Mouse (Mus musculus): ENCODE data around the gene Gabrr2. TPM values are rescaled to one million over a fixed set of nuclear protein-coding genes. Genes with fewer than 3 reads are reported as not detected.

Gene Gabrr2
- polyA plus RNA-seq, 1 experiment from 2014 or later, result 0.05 TPM

GRCm38 (mm10) chr4:33072526-33073161 lies 9.8 kb downstream of the Gabrr2 start:
- Histone ChIP-seq H3K4me1 (replicated peaks; ENCODE audit: control insufficient read depth, insufficient read depth) (no peaks in the 10 kb centered on the region), H3K27ac (replicated peaks) (no peak overlapping the region), H3K27me3 (ENCODE audit: control insufficient read depth, insufficient read depth, low read length) (no peaks in the 10 kb centered on the region), H3K9me3 (ENCODE audit: control insufficient read depth, low read length) (no peaks in the 10 kb centered on the region), H3K9ac (ENCODE audit: low read length) (no peak overlapping the region), H3K36me3 (ENCODE audit: control insufficient read depth, insufficient read depth, low read length) (no peaks in the 10 kb centered on the region), H3K4me2 (replicated peaks; ENCODE audit: low read depth) (no peak overlapping the region), H3K4me3 (ENCODE audit: low read depth, low read length) (no peak overlapping the region)
- WGBS, result 41% methylated on average over 11 of the region's 11 CpGs
- DNase-seq (ENCODE audit: low spot score) (no peak), ATAC-seq (ENCODE audit: low FRiP score, low TSS enrichment) (no peak)
- TF ChIP-seq CTCF (IDR thresholded peaks at IDR 0.05; ENCODE audit: low read depth), result no peak
- TF ChIP-seq EP300 (optimal IDR thresholded peaks at IDR 0.05), result no peak

- Histone ChIP-seq H3K4me2 (replicated peaks; ENCODE audit: low read depth) (no peak overlapping the region), H3K27ac (replicated peaks) (no peak overlapping the region), H3K36me3 (ENCODE audit: control insufficient read depth, insufficient read depth, low read length) (no peaks in the 10 kb centered on the region), H3K4me1 (replicated peaks; ENCODE audit: control insufficient read depth, insufficient read depth) (no peaks in the 10 kb centered on the region), H3K9ac (ENCODE audit: low read length) (no peak overlapping the region), H3K9me3 (ENCODE audit: control insufficient read depth, low read length) (no peaks in the 10 kb centered on the region), H3K4me3 (ENCODE audit: low read depth, low read length) (no peak overlapping the region), H3K27me3 (ENCODE audit: control insufficient read depth, insufficient read depth, low read length) (no peaks in the 10 kb centered on the region)
- 82% methylated on average over 4 of the region's 4 CpGs for WGBS
- ATAC-seq (ENCODE audit: low FRiP score, low TSS enrichment), result no peak
- TF ChIP-seq CTCF (IDR thresholded peaks at IDR 0.05; ENCODE audit: low read depth) (no peak), EP300 (optimal IDR thresholded peaks at IDR 0.05) (no peak)
- no peak for DNase-seq (ENCODE audit: low spot score)
These were observed 11.6 kb downstream of the Gabrr2 start for GRCm38 (mm10) chr4:33074406-33074805.

GRCm38 (mm10) chr4:33074851-33075250 lies 12.1 kb downstream of the Gabrr2 start:
- no peak for DNase-seq (ENCODE audit: low spot score)
- Histone ChIP-seq H3K4me3 (ENCODE audit: low read depth, low read length) (no peak overlapping the region), H3K9me3 (ENCODE audit: control insufficient read depth, low read length) (no peaks in the 10 kb centered on the region), H3K4me2 (replicated peaks; ENCODE audit: low read depth) (no peak overlapping the region), H3K27me3 (ENCODE audit: control insufficient read depth, insufficient read depth, low read length) (no peaks in the 10 kb centered on the region), H3K4me1 (replicated peaks; ENCODE audit: control insufficient read depth, insufficient read depth) (no peaks in the 10 kb centered on the region), H3K9ac (ENCODE audit: low read length) (no peak overlapping the region), H3K36me3 (ENCODE audit: control insufficient read depth, insufficient read depth, low read length) (no peaks in the 10 kb centered on the region), H3K27ac (replicated peaks) (no peak overlapping the region)
- 70% methylated on average over 5 of the region's 5 CpGs for WGBS
- ATAC-seq (ENCODE audit: low FRiP score, low TSS enrichment), result no peak
- TF ChIP-seq CTCF (IDR thresholded peaks at IDR 0.05; ENCODE audit: low read depth) (no peak), EP300 (optimal IDR thresholded peaks at IDR 0.05) (no peak)

- Histone ChIP-seq H3K9ac (ENCODE audit: low read length) (no peak overlapping the region), H3K4me1 (replicated peaks; ENCODE audit: control insufficient read depth, insufficient read depth) (no peaks in the 10 kb centered on the region), H3K4me2 (replicated peaks; ENCODE audit: low read depth) (no peak overlapping the region), H3K36me3 (ENCODE audit: control insufficient read depth, insufficient read depth, low read length) (no peaks in the 10 kb centered on the region), H3K27ac (replicated peaks) (no peak overlapping the region), H3K4me3 (ENCODE audit: low read depth, low read length) (no peak overlapping the region), H3K9me3 (ENCODE audit: control insufficient read depth, low read length) (no peaks in the 10 kb centered on the region), H3K27me3 (ENCODE audit: control insufficient read depth, insufficient read depth, low read length) (no peaks in the 10 kb centered on the region)
- DNase-seq (ENCODE audit: low spot score) (no peak), ATAC-seq (ENCODE audit: low FRiP score, low TSS enrichment) (no peak)
- 77% methylated on average over 5 of the region's 5 CpGs for WGBS
- TF ChIP-seq EP300 (optimal IDR thresholded peaks at IDR 0.05), result no peak
- no peak for TF ChIP-seq CTCF (IDR thresholded peaks at IDR 0.05; ENCODE audit: low read depth)
These were observed 13.2 kb downstream of the Gabrr2 start for GRCm38 (mm10) chr4:33075776-33076524.

- ATAC-seq (ENCODE audit: low FRiP score, low TSS enrichment) (no peak), DNase-seq (ENCODE audit: low spot score) (no peak)
- Histone ChIP-seq H3K36me3 (ENCODE audit: control insufficient read depth, insufficient read depth, low read length) (no peaks in the 10 kb centered on the region), H3K4me1 (replicated peaks; ENCODE audit: control insufficient read depth, insufficient read depth) (no peaks in the 10 kb centered on the region), H3K27me3 (ENCODE audit: control insufficient read depth, insufficient read depth, low read length) (no peaks in the 10 kb centered on the region), H3K9me3 (ENCODE audit: control insufficient read depth, low read length) (no peaks in the 10 kb centered on the region), H3K4me2 (replicated peaks; ENCODE audit: low read depth) (no peak overlapping the region), H3K27ac (replicated peaks) (no peak overlapping the region), H3K9ac (ENCODE audit: low read length) (no peak overlapping the region), H3K4me3 (ENCODE audit: low read depth, low read length) (no peak overlapping the region)
- WGBS, result 74% methylated on average over 11 of the region's 11 CpGs
- TF ChIP-seq CTCF (IDR thresholded peaks at IDR 0.05; ENCODE audit: low read depth) (no peak), EP300 (optimal IDR thresholded peaks at IDR 0.05) (no peak)
These were observed 14.4 kb downstream of the Gabrr2 start for GRCm38 (mm10) chr4:33077161-33077560.

GRCm38 (mm10) chr4:33077724-33078123 lies 14.9 kb downstream of the Gabrr2 start:
- H3K27me3 ChIP-seq (ENCODE audit: control insufficient read depth, insufficient read depth, low read length), result no peaks in the 10 kb centered on the region
- H3K36me3 ChIP-seq (ENCODE audit: control insufficient read depth, insufficient read depth, low read length), result no peaks in the 10 kb centered on the region
- WGBS, result 45% methylated on average over 8 of the region's 8 CpGs
- ATAC-seq (ENCODE audit: low FRiP score, low TSS enrichment) (no peak), DNase-seq (ENCODE audit: low spot score) (no peak)
- H3K27ac ChIP-seq (replicated peaks), result no peak overlapping the region
- H3K4me1 ChIP-seq (replicated peaks; ENCODE audit: control insufficient read depth, insufficient read depth), result no peaks in the 10 kb centered on the region
- TF ChIP-seq EP300 (optimal IDR thresholded peaks at IDR 0.05) (no peak), CTCF (IDR thresholded peaks at IDR 0.05; ENCODE audit: low read depth) (no peak)
- no peaks in the 10 kb centered on the region for H3K9me3 ChIP-seq (ENCODE audit: control insufficient read depth, low read length)
- no peak overlapping the region for H3K4me3 ChIP-seq (ENCODE audit: low read depth, low read length)
- no peak overlapping the region for H3K9ac ChIP-seq (ENCODE audit: low read length)
- H3K4me2 ChIP-seq (replicated peaks; ENCODE audit: low read depth), result no peak overlapping the region
